Mouse (Mus musculus) neural tube, embryonic 10.5 days (tissue): ENCODE measurements around the gene Tnfsf10.
"Not testable (repeated sequence)": the region's sequence is repeated elsewhere in the genome, so short reads cannot be mapped to it uniquely, and the experiment has no call there.

Source experiments
- DNase-seq: peaks from one replicate; pipeline ENCODE4 v3.0.0-alpha.2; 2017; ENCODE audit warnings: low spot score; ENCODE audit errors: extremely low spot score

Gene Tnfsf10

DNA sequence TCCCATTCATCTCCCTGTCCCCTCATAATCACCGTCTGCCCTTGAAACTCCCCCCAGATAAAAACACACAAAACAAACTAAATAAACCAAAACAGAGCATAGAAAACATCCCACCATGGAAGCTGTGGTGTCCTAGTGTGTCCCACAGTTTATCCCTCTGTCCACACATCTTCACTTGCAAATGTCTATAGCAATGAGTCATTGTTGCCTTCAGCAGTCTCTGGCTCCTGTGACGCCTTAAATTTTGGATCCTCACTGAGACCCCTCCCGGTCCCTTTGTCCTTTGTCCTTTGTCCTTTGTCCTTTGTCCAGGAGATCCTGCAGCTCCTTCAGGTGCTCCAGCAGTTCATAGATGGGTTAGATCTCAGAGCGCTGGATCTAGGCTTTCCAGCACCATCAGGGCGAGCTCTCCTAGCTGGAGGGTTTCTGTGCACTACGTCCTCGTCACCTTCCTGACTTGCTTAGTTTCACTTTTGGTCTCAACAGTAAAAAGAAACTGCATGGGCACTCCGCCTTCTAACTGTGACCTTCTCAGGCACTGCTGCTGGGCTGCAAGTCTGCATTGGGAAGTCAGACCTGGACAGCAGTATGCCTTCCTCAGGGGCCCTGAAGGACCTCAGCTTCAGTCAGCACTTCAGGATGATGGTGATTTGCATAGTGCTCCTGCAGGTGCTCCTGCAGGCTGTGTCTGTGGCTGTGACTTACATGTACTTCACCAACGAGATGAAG is at the start of gene Tnfsf10:
TSS of gene Tnfsf10 (plus strand) at position 470 of the 729 bp plus-strand sequence.
- DNase-seq = no peak

DNA sequence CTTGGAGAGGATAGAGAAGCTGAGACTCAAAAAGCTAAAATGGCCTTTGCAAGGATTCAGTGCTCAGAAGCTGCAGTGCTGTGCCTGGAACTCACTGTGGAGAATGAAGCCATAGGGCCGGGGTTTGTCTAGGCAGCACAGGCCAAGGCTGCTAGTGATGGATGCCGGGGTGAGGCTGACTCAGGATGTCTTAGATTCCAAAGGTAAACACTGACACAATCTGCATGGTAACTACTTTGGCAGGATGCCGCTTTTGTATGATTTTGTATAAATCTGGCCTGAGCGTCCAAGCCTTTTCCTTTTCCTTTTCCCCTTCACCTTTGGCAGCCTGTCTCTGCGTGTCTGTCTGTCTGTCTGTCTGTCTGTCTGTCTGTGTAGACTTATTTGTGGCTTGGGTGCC is 49.5 kb upstream of the Tnfsf10 start:
- no peak for DNase-seq

DNA sequence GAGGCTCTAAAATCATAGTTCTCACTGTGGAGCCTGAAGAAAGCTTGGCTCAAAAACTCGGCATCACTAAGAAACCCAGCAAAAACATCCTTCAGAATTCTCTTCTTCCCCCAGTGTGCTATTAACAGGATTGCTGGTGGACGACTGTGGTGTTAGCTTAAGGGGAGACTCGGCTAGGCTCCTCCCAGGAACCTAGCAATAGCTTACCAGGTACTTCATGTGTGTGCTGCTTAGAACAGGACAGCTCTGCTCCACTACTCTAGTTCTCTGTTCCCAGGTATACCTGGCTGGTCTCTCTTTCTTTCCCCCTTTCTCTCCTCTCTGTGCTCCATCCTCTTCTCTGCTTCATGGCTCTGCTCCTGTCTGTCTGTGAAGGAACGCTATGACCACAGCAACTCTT is 48.9 kb upstream of the Tnfsf10 start:
- no peak for DNase-seq

DNA sequence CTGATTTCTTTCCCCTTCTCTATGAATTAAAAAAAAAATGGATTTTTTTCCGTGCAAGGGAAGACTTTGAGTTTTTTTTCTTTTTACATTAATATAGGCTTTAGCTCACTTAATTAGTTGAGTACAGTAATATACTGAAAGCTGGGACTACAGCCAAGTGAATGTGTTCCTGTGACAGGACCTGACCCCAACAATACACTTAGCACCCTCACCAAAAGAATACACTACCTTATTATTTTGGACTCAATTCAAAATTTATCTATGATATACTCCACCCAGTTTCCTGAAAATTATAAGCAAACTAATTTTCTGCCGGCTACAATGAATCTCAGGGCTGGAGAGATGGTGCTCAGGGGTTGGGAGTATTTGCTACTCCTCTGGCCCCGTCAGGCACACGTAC is 47.7 kb upstream of the Tnfsf10 start:
- no peak for DNase-seq

DNA sequence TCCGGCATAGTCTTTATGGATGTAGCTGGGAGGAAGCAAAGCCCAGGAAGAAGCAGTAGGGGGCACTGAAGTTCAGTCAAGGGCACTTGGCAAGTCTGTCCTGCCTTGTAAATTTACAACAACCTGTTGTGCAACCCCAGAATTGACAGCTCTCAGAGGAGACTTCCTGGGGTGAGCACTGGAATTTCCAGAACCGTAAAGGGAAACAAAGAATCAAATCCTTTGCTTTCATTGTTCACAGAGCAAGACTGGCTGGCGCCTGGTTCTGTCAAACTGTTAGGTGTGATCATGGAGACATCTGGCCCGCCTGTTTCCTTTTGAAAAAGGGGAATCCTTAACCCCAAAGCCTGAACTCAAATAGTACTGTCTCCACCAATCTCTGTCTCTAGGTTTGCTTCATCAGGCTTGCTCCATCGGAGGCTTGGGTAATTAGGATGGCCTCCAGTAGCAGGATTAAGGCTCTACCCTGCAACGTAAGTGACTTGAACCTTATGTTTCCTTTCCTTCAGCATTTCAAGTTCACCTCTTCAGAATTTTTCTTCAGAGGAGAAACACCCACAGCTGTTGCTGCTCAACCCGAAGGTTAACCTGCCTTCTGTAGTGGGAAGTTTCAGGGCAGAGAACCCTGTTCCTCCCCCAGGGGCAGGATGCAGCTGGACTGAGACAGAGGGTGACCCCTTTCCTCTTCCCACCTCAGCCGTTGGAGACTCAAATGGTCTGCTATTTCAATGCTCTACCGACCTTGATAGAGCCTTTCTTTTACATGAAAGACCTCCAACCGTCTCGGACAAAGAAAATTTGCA is 46.5 kb upstream of the Tnfsf10 start:
- no peak for DNase-seq

DNA sequence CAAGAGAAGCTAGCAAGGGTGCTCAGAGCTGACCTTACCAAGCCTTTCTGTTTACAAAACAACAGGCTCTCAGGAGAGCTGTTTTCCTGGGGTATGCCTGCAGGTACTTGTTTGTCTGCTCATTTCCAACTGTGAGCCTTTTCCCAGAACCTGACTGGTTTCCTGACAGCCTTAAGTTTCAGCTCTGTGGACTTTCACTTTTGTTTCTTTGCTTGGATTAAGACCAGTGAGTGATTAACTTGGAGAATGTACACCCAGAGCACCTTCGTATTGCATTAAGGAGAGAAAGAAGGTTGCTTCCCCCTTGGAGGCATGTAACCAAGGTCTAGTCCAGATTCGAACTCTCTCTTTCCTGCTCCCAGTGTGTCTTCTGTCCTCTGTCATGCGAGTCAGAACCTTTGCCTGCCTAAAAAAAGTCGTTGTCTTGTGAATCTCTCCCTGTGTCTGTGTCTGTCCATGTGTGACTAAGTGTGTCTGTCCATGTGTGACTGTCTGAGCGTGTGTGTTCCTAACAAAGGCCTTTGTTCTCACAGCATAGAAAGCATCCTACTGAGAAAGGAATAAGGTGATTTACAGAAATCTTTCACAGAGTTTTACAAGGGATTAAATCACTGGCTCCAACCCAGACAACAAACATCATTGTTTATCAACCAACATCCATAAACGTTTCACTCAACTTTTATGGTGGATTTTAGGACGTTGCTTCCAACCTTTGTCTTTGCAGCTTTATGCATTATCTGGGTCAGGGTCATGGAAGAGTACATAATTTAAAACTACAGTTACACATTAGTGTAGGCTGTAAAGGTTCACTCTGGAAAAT is 43.7 kb upstream of the Tnfsf10 start:
- no peak for DNase-seq

DNA sequence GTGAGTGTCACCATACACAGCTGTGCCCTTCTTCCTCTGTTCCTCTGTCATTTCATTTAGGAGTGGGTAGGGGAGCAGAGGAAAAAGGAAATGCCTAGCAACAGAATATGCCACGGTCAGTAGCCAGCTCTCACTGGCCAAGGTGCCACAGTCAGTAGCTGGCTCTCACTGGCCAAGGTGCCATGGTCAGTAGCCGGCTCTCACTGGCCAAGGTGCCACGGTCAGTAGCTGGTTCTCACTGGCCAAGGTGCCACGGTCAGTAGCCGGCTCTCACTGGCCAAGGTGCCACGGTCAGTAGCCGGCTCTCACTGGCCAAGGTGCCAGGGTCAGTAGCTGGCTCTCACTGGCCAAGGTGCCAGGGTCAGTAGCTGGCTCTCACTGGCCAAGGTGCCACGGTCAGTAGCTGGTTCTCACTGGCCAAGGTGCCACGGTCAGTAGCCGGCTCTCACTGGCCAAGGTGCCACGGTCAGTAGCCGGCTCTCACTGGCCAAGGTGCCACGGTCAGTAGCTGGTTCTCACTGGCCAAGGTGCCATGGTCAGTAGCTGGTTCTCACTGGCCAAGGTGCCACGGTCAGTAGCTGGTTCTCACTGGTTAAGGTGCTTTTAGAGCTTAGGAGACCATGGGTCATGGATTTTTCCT is 37.4 kb upstream of the Tnfsf10 start:
- not testable (repeated sequence) for DNase-seq

DNA sequence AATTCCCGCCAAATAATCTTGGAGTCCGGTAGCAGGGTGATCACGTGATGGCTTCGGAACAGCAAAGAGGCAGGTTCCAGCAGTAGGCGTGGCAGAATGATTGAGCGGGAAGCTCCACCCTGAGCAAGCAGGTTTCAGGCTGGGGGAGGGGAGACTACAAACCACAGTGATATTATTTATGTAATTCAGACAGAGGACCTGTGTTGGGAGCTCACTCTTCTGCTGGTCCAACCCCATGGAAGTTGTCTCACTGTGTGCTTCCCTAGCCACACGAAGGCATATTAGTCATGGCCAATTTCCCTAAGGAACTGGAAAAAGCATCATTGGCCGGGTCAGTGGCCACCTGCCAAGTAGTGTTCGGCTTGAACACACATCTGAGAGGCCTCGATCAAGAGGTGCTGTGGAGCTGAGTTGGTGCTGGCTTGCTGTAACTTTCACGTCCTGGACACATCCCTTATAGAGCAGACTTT is 36.5 kb upstream of the Tnfsf10 start:
- DNase-seq = no peak

DNA sequence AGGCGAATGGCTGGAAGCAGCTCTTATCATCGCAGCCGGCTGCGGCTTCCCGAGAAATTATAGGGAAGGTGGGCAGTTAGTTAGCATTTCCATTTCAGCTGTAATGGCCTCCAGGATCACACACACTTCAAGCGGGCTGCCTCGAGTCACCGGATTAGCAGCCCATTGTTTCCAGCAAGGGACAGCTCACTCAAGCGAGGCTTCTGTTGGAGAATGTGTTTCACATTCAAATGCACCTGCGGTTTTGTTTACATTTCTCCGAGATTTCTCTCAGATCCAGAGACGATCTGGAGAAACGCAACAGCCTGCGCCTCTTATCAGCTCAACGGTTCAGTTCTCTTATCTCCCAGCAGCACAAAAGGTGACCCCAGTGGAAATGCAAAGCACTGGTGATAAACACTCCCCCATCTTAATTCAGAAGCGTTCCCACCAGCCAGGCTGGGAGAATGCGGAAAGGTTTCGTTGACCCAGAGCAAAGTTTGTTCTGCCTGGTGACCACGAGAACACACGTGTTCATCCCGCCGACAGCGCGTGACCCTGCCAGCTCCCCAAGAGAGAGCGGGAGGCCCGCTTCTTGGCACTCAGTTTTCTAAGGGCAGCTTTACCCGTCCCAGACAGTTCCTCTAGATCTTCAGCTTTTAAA is 33.6 kb upstream of the Tnfsf10 start:
- DNase-seq = peak; percentile 43

DNA sequence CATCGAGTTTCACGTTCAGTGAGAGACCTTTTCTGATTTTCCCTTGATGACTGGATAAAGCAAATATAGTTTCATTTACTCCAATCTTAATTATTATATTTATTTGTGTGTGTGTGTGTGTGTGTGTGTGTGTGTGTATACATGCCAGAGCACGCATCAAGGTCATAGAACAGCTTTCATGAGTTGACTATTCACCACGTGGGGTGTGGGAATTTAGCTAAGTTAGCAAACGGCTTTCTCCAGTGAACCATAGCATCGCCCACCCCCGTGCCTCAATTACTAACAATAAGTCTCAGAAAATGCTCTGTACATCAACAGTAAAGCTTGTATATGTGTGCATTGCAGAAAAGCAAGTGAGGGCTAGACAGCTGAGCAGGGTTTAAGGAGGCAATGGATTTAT is 33.0 kb upstream of the Tnfsf10 start:
- DNase-seq = no peak

DNA sequence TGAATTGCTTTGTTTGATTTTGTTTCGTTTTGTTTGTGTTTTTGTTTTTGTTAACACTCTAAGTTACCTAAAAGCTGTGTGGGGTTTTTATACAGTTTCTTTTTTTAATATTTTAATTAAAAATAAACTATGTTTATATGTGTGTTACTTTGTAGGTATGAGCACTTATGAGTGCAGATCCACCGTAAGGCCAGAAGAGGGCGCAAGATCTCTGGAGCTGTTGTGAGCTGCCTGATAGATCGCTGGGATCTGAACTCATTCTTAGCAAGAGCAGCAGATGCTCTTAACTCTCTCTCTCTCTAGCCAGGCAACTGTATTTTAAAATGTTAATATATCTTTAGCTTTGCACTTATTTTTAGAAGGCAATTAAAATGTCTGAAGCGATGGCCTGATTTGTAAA is 32.6 kb upstream of the Tnfsf10 start:
- DNase-seq = no peak

DNA sequence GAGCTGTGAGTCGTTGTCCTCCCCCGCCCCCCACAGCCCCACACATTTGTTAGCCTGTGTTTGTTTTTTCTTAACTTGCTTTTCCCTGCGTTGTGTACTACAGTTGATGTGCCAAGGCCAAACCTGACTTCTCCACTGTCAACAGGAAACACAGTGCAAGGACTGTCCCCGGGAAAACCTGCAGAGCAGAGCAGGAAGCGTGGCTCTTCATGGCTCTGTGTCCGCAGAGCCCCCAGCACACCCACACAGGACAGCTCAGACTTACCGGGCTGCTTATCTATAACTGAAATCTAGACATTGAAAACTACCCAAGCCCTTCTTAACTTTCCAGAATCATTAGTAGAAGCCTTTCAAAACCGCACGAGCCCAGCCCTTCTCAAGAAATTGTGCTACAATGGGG is 31.8 kb upstream of the Tnfsf10 start:
- DNase-seq = no peak

DNA sequence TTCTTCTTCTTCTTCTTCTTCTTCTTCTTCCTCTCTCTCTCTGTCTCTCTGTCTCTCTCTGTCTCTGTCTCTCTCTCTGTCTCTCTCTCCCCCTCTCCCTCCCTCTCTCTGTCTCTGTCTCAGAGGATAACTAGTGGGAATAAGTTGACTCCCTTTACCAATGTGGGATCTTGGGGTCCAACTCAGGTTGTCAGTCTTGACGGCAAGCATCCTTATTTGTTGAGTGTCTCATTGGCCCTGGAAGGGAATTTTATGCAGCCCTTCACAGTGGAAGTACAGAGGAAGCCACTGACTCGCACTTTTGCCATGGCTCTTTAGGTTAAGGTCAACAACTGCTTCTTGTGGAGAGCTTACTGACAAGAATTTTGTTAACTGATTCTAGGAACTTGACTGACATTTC is 28.5 kb upstream of the Tnfsf10 start:
- no peak for DNase-seq

DNA sequence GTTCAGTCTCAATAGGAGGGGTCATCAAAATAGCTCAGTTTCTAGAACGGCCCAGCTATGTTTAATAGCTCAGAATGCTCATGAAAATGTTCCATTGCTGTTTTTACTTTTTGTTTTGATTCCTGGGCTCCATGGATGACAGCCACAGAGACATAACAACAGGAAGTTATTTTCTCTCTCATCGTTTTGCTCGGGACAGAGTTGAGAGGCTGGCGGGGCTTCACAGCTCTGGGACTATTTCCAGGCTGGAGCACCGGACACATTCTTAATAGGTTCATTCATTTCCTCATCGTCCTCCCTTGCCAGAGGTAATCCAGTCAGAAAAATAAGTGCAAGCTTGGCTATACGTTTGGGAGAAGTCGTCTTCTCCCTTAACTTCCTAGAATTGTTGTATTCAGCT is 27.9 kb upstream of the Tnfsf10 start:
- no peak for DNase-seq

DNA sequence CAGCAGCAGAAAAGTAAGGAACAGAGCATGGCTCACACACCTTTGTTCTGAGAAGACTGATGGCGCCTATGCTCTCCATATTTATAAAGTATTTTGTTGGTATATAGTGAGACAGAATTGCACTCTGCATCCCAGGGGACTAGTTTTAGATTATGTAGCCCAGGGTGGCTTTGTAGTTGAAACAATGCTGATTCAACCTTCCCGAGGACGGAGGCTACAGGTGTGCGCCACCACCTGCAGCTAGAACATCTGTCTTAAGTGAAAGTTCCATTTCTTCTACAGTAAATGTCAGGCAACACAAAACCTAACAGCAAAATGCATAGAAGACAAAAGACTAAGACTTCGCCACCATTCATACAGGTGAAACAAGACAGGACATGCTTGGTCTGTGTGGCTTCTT is 26.5 kb upstream of the Tnfsf10 start:
- DNase-seq = no peak

DNA sequence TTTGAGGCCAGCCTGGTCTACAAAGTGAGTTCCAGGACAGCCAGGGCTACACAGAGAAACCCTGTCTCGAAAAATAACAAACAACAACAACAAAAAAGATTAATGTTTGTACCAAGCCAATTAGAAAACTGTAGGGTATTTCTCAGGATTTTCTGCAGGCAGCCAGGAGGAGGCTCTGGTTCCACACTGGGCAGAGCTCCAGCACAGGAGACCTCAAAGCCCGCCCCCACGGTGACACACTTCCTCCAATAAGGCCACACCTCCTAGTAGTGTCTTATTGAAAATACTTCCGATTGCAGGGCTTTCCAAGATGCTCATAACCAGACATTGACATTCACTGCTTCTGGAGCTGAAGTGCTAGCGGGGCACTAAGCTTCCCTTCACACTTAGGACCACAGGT is 25.9 kb upstream of the Tnfsf10 start:
- DNase-seq = not testable (repeated sequence)

DNA sequence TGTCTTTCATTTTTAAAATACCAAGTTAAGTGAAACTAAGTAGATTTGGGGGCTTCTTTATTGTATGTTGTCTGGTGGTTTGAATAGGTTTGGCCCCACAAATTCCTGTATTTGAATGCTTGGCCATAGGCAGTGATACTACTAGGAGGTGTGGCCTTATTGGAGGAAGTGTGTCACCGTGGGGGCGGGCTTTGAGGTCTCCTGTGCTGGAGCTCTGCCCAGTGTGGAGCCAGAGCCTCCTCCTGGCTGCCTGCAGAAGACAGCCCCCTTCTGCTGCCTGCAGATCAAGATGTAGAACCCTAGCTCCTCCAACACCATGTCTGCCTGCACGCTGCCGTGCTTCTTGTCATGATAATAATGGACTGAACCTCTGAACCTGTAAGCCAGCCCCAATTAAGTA is 25.4 kb upstream of the Tnfsf10 start:
- not testable (repeated sequence) for DNase-seq

DNA sequence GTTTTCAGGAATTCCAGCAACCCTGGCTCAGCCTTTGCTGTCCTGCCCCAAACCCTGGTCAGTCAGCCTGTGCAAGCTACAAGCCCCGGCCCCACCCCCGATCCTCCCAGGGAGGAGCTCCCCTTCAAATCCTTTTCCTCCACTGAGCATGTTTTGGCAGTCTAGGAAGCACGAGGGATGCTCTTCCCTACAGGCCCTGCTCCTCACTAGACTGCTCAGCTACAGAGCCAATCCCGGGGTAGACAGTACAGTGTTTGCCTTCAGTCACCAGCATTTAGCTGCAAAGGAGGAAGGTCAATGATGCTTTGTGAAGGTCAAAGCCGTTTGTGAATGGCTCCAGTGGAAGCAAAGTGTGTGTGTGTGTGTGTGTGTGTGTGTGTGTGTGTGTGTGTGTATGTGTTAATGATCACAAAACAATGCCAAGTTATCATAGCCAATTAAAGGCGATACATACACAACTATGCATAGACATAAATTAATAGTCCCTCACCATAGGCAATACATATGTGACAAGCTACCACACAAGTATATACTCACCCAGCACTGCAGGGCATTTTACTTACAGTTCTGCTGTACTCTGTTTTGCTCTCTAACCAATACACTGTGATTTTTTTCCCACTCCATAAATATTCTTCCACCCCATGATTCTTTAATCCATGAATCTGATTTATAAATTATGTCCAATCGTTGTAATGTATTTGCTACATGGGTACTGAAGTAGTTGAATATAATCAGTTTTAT is 23.0 kb upstream of the Tnfsf10 start:
- no peak for DNase-seq

DNA sequence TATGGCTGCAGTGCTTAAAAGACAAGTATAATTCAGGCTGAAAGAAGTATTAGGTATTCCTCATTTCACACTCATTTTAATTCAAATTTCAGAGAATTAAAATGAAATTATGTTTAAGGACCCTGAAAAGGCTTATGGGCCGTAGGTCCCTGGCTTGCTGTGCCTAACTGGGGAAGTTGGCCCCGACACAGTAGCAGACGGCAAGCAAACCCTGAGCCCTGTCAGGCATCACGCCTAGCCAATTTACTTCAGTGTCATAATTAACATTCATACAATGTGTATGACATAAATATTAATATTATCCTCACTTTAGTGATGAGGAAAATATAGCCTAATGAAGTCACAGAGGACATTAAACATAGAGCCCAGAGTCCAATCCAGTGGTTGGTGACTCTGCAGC is 16.4 kb upstream of the Tnfsf10 start:
- DNase-seq = no peak

DNA sequence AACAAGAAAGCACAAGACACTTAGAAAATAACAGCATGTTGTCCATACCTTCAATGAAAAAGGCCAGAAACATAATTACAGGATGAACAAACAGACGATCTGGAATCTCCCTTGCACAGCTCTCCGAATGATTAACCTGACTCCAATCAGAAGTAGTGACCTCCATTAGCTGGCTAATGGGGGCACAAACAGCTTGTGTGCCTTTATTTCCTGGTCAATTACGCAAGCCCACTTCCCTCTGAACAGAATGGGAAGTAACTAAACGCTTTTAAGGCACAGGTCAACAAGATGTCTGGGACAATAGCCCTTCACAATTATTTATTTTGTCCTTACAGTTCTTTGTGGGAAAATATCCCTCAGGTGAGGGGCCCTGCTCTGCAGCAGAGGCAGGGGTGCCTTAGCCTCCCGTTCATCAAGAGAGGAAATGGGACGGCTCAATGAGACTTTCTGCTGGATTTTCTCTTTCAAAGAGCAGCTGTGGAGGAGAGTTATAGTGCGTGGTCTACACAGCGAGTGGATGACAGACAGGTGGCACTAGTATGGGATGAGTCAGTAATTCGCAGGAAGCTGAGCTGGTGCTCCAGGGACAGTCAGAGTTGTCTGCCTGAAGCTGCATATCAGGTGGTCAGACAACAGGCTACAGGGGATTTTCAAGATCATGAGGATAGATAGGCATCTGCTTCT is 14.3 kb upstream of the Tnfsf10 start:
- no peak for DNase-seq
